Mouse (Mus musculus) C2C12 (cell line): ENCODE results near the gene Carmil3. TPM values are rescaled to one million over a fixed set of nuclear protein-coding genes. Genes with fewer than 3 reads are reported as not detected.

Source experiments
- H3K27me3 ChIP-seq: one replicate; pipeline ENCODE4 v1.6.1; 2011; ENCODE audit not compliant: control insufficient read depth, insufficient read depth, insufficient read length
- H3K36me3 ChIP-seq: one replicate; pipeline ENCODE4 v1.6.1; 2011; ENCODE audit not compliant: control insufficient read depth, insufficient read depth
- H3K4me3 ChIP-seq: one replicate; pipeline ENCODE4 v1.5.1; 2011; ENCODE audit warnings: mild to moderate bottlenecking, control low read depth; ENCODE audit not compliant: poor library complexity, insufficient read depth, severe bottlenecking
- H3K79me2 ChIP-seq: one replicate; pipeline ENCODE4 v1.6.1; 2011; ENCODE audit not compliant: control insufficient read depth, insufficient read depth
- H3K79me3 ChIP-seq: one replicate; pipeline ENCODE4 v1.6.1; 2011; ENCODE audit warnings: low read depth, control low read depth
- H3ac ChIP-seq: one replicate; pipeline ENCODE3; 2011; ENCODE audit warnings: low read depth; ENCODE audit not compliant: control insufficient read depth, insufficient read length
- CEBPB ChIP-seq: IDR thresholded peaks from one replicate; pipeline ENCODE4 v1.6.1; 2011; ENCODE audit warnings: low read depth, mild to moderate bottlenecking, control low read depth, moderate library complexity
- CTCF ChIP-seq: IDR thresholded peaks from one replicate; pipeline ENCODE4 v1.5.1; 2011; ENCODE audit not compliant: control insufficient read depth, insufficient read depth, insufficient read length
- FOSL1 ChIP-seq: IDR thresholded peaks from one replicate; pipeline ENCODE4 v1.8.0; 2011; ENCODE audit warnings: mild to moderate bottlenecking, low read length; ENCODE audit not compliant: poor library complexity, insufficient read depth, severe bottlenecking
- MAX ChIP-seq: IDR thresholded peaks from one replicate; pipeline ENCODE4 v1.6.1; 2011; ENCODE audit warnings: mild to moderate bottlenecking, control low read depth
- MYOD1 ChIP-seq: IDR thresholded peaks from one replicate; pipeline ENCODE4 v1.6.1; 2011; ENCODE audit warnings: low read depth; ENCODE audit not compliant: control insufficient read depth, insufficient read length
- MYOG ChIP-seq: IDR thresholded peaks from one replicate; pipeline ENCODE4 v1.6.1; 2011; ENCODE audit not compliant: control insufficient read depth, insufficient read length; ENCODE audit errors: extremely low read depth
- USF1 ChIP-seq: IDR thresholded peaks from one replicate; pipeline ENCODE4 v1.6.1; 2011; ENCODE audit warnings: low read depth, mild to moderate bottlenecking, control low read depth, moderate library complexity
- polyA plus RNA-seq: library from polyadenylated mRNA; unstranded; fragments of >200 nt; fragmentation: generic; extraction: Trizol; gene quantifications from one replicate; pipeline ENCODE4 v1.2.1, GENCODE M21; 2012; ENCODE audit warnings: missing spikeins

Carmil3 gene
- polyA plus RNA-seq, 1 experiment: 0.23 TPM

GRCm38 (mm10) chr14:55470806-55471205, 19.6 kb upstream of the Carmil3 start:
- no peaks in the 10 kb centered on the region for H3K79me2 ChIP-seq
- no peaks in the 10 kb centered on the region for H3K36me3 ChIP-seq
- peaks cover 39% of the 10 kb centered on the region for H3K27me3 ChIP-seq
- H3ac ChIP-seq: no peak overlapping the region
- no peak for TF ChIP-seq CEBPB
- TF ChIP-seq USF1: no peak
- TF ChIP-seq MYOG: no peak
- TF ChIP-seq FOSL1: no peak
- TF ChIP-seq MYOD1: no peak
- TF ChIP-seq MAX: no peak
- no peak for TF ChIP-seq CTCF
- H3K79me3 ChIP-seq: no peaks in the 10 kb centered on the region
- H3K4me3 ChIP-seq: no peak overlapping the region

- Histone ChIP-seq H3K36me3 (no peaks in the 10 kb centered on the region), H3K27me3 (peaks cover 5% of the 10 kb centered on the region), H3K4me3 (no peak overlapping the region), H3K79me3 (no peaks in the 10 kb centered on the region), H3K79me2 (no peaks in the 10 kb centered on the region), H3ac (no peak overlapping the region)
- TF ChIP-seq CEBPB (no peak), MYOG (no peak), USF1 (no peak)
These were observed 14.8 kb upstream of the Carmil3 start for GRCm38 (mm10) chr14:55475654-55476053.

- no peaks in the 10 kb centered on the region for H3K79me2 ChIP-seq
- no peaks in the 10 kb centered on the region for H3K27me3 ChIP-seq
- TF ChIP-seq MYOD1 (peak; percentile 95), CEBPB (no peak)
- H3ac ChIP-seq: no peak overlapping the region
- H3K4me3 ChIP-seq: no peak overlapping the region
- no peaks in the 10 kb centered on the region for H3K36me3 ChIP-seq
- H3K79me3 ChIP-seq: no peaks in the 10 kb centered on the region
These were observed 13.0 kb upstream of the Carmil3 start for GRCm38 (mm10) chr14:55477421-55477820.

- H3K79me2 ChIP-seq: no peaks in the 10 kb centered on the region
- no peaks in the 10 kb centered on the region for H3K79me3 ChIP-seq
- no peak overlapping the region for H3ac ChIP-seq
- no peak for TF ChIP-seq CTCF
- TF ChIP-seq CEBPB: no peak
- no peaks in the 10 kb centered on the region for H3K36me3 ChIP-seq
- no peaks in the 10 kb centered on the region for H3K27me3 ChIP-seq
- no peak overlapping the region for H3K4me3 ChIP-seq
These were observed 12.6 kb upstream of the Carmil3 start for GRCm38 (mm10) chr14:55477829-55478228.

- TF ChIP-seq CTCF: peak; percentile 64
- TF ChIP-seq FOSL1: no peak
- peak; percentile 25 for TF ChIP-seq MAX
- no peak for TF ChIP-seq CEBPB
- TF ChIP-seq MYOD1: no peak
- TF ChIP-seq USF1: no peak
- no peak for TF ChIP-seq MYOG
- Histone ChIP-seq H3K27me3 (no peaks in the 10 kb centered on the region), H3K4me3 (peak within 1 kb of the TSS; percentile 57), H3K79me2 (no peaks in the 10 kb centered on the region), H3K79me3 (no peaks in the 10 kb centered on the region), H3ac (peak within 1 kb of the TSS; percentile 65), H3K36me3 (no peaks in the 10 kb centered on the region)
These were observed 11.5 kb upstream of the Carmil3 start, which contains the start of gene Dhrs4 for GRCm38 (mm10) chr14:55478651-55479599. Gene Dhrs4 (plus strand): TSS chr14:55478758.

- H3K79me2 ChIP-seq: no peaks in the 10 kb centered on the region
- TF ChIP-seq USF1 (no peak), CEBPB (no peak), FOSL1 (no peak), MAX (no peak), MYOG (no peak), MYOD1 (no peak), CTCF (no peak)
- H3K4me3 ChIP-seq: no peak overlapping the region
- H3ac ChIP-seq: no peak overlapping the region
- no peaks in the 10 kb centered on the region for H3K27me3 ChIP-seq
- H3K79me3 ChIP-seq: no peaks in the 10 kb centered on the region
- no peaks in the 10 kb centered on the region for H3K36me3 ChIP-seq
These were observed 10.8 kb upstream of the Carmil3 start for GRCm38 (mm10) chr14:55479629-55480028.
